Mouse (Mus musculus): ENCODE measurements at regions not wholly inside any gene's neighbourhood (a gene's known extent, or its start where the extent isn't known, plus 50 kb on each side); places are given as distances from the start of the nearest gene placed in this dataset.

DNA sequence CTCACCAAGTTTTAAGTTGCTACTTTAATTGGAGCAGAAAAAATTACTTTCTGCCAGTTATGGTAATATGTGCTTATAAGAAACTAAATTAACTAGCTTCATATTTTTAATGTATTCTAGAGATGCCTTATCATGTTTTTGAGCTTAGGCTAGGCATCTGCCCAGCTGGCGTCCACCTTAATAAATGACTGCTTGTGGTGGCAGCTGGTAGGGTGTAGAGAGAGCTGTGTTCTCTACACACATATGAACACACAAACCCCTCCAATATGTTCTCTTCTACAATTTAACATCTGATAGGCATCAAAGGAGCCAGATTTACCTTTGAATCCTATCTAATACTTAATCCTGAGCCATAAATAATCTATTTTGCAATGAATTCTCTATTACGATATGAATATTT is 173.4 kb downstream of the Gm4340 start:
- no peak overlapping the region for H3K4me3 ChIP-seq (replicated peaks; ENCODE audit: low read length)
- no peaks in the 10 kb centered on the region for H3K9me3 ChIP-seq (ENCODE audit: control insufficient read depth, low read length)
- H3K27ac ChIP-seq, result no peak overlapping the region
- H3K36me3 ChIP-seq (replicated peaks; ENCODE audit: control insufficient read depth, insufficient read depth), result no peaks in the 10 kb centered on the region
- DNase-seq (ENCODE audit: low spot score) (no peak), ATAC-seq (ENCODE audit: low FRiP score) (no peak)
- H3K4me1 ChIP-seq (replicated peaks; ENCODE audit: control insufficient read depth, insufficient read depth, low read length), result no peaks in the 10 kb centered on the region
- H3K4me2 ChIP-seq (replicated peaks), result no peak overlapping the region
- 88% methylated on average over 2 of the region's 2 CpGs for WGBS
- no peak overlapping the region for H3K9ac ChIP-seq
- no peaks in the 10 kb centered on the region for H3K27me3 ChIP-seq (ENCODE audit: control insufficient read depth, insufficient read depth, low read length)

DNA sequence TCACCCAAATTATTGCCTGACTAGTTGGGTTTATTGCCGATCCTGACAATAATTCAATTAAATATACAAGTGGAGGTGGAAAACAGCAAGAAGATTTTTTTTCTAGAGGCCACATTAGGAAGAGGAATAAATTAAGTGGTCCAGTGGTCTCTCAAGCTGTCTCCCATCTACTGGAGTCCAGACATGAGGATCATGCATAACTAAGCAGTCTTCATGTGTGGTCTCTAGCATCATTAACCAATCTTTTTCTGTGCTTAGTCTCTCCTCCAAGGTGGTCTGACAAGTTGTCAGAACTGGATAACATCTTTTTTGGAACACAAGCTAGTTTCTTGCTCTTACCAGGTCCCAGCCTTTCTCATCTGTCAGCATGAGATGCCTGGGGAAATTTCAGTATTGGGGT is 180.7 kb downstream of the Gm4340 start:
- H3K9ac ChIP-seq, result no peak overlapping the region
- no peak for ATAC-seq (ENCODE audit: low FRiP score)
- no peaks in the 10 kb centered on the region for H3K9me3 ChIP-seq (ENCODE audit: control insufficient read depth, low read length)
- no peak overlapping the region for H3K4me2 ChIP-seq (replicated peaks)
- no peak overlapping the region for H3K27ac ChIP-seq
- no peaks in the 10 kb centered on the region for H3K4me1 ChIP-seq (replicated peaks; ENCODE audit: control insufficient read depth, insufficient read depth, low read length)
- H3K4me3 ChIP-seq (replicated peaks; ENCODE audit: low read length), result no peak overlapping the region
- 73% methylated on average over 1 of the region's 1 CpGs for WGBS
- no peaks in the 10 kb centered on the region for H3K36me3 ChIP-seq (replicated peaks; ENCODE audit: control insufficient read depth, insufficient read depth)
- H3K27me3 ChIP-seq (ENCODE audit: control insufficient read depth, insufficient read depth, low read length), result no peaks in the 10 kb centered on the region
- DNase-seq (ENCODE audit: low spot score), result no peak

DNA sequence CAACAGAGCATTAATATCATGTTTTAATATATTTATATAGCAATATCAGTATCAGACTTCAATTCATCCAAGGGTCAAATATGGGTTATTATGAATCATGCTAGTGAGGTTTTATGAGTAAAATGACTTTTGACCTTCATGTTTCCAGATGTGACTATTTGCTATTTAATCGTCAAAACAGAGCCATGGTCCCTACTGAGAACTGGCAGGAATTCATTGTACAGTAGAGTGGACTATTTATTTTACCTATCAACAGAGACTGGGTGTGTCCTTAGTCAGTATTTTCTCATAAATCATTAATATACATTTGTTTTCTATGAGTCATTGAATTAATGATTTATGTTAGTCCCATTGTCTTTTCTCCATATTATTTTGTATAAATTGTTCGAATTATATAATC is 194.4 kb downstream of the Gm4340 start:
- Histone ChIP-seq H3K36me3 (replicated peaks; ENCODE audit: control insufficient read depth, insufficient read depth) (no peaks in the 10 kb centered on the region), H3K9ac (no peak overlapping the region), H3K4me1 (replicated peaks; ENCODE audit: control insufficient read depth, insufficient read depth, low read length) (no peaks in the 10 kb centered on the region), H3K4me2 (replicated peaks) (no peak overlapping the region), H3K27me3 (ENCODE audit: control insufficient read depth, insufficient read depth, low read length) (no peaks in the 10 kb centered on the region), H3K9me3 (ENCODE audit: control insufficient read depth, low read length) (no peaks in the 10 kb centered on the region), H3K4me3 (replicated peaks; ENCODE audit: low read length) (no peak overlapping the region), H3K27ac (no peak overlapping the region)
- no peak for DNase-seq (ENCODE audit: low spot score)
- no peak for ATAC-seq (ENCODE audit: low FRiP score)
- 69% methylated on average over 2 of the region's 2 CpGs for WGBS

DNA sequence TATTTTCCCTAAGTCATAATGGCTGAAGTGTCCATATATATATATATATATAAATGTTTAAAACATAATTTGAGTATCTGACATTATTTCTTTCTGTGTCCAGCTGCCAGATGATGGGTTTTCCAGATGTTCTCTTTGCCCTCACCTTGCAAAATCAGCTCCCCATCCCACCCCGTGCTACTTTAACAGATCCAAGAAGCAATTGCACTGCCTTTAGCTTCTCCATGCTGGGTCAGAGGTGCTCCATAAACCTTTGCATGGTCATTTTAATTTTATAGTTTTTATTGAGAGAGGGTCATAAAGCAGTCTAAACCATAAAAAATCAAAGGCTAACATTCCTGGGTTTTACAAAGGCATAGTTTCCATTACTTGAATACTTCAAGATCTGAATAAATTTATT is 201.9 kb downstream of the Gm4340 start:
- Histone ChIP-seq H3K27me3 (ENCODE audit: control insufficient read depth, insufficient read depth, low read length) (no peaks in the 10 kb centered on the region), H3K4me1 (replicated peaks; ENCODE audit: control insufficient read depth, insufficient read depth, low read length) (no peaks in the 10 kb centered on the region), H3K4me2 (replicated peaks) (no peak overlapping the region), H3K9ac (no peak overlapping the region), H3K27ac (no peak overlapping the region), H3K36me3 (replicated peaks; ENCODE audit: control insufficient read depth, insufficient read depth) (no peaks in the 10 kb centered on the region), H3K9me3 (ENCODE audit: control insufficient read depth, low read length) (no peaks in the 10 kb centered on the region), H3K4me3 (replicated peaks; ENCODE audit: low read length) (no peak overlapping the region)
- ATAC-seq (ENCODE audit: low FRiP score) (no peak), DNase-seq (ENCODE audit: low spot score) (no peak)
- 82% methylated on average over 1 of the region's 1 CpGs for WGBS

DNA sequence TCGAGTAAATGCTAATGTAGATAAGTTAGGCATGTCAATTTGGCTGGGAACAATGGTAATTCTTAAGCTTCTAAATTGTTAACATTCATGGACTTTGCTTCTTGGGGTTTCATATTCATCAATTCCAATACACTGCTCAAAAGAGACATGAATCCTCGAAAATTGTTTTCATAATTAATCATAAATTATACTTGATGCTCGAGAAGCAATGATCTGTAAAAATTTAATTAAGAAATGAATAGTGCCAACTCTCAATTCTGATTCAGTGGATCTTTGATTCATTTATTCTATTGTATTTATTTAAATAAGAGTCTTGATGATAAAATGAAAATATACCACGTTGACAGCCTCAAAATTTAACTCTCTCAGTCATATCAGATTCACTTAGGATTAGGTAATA is 214.9 kb downstream of the Gm4340 start:
- H3K4me1 ChIP-seq (replicated peaks; ENCODE audit: control insufficient read depth, insufficient read depth, low read length), result no peaks in the 10 kb centered on the region
- DNase-seq (ENCODE audit: low spot score), result no peak
- no peak overlapping the region for H3K4me2 ChIP-seq (replicated peaks)
- WGBS, result 53% methylated on average over 4 of the region's 4 CpGs
- no peaks in the 10 kb centered on the region for H3K27me3 ChIP-seq (ENCODE audit: control insufficient read depth, insufficient read depth, low read length)
- no peak overlapping the region for H3K9ac ChIP-seq
- no peaks in the 10 kb centered on the region for H3K9me3 ChIP-seq (ENCODE audit: control insufficient read depth, low read length)
- ATAC-seq (ENCODE audit: low FRiP score), result no peak
- H3K27ac ChIP-seq, result no peak overlapping the region
- H3K36me3 ChIP-seq (replicated peaks; ENCODE audit: control insufficient read depth, insufficient read depth), result no peaks in the 10 kb centered on the region
- no peak overlapping the region for H3K4me3 ChIP-seq (replicated peaks; ENCODE audit: low read length)

DNA sequence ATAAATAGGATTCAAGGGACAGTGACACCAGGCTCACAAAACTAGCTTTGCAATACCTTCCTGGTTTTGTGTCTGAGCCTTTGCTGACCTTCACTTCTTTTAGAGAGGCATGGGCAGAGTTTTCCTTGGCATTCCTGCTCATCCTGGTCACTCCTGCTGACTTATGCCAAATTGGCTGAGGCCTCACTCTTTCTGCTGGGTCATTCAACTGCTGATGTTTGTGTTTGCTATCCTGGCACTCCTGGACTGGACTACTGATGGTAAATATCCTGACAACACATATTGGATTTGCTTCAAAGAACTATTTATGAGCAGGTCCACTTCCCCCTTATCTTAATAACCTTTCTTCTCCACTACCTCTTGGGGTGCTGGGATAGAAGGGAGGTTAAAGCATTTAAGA is 228.7 kb downstream of the Gm4340 start:
- peaks cover 6% of the 10 kb centered on the region; the same call in 1 of the 2 replicates for H3K9me3 ChIP-seq (ENCODE audit: control insufficient read depth, low read length)
- no peak overlapping the region for H3K4me2 ChIP-seq (replicated peaks)
- no peaks in the 10 kb centered on the region for H3K4me1 ChIP-seq (replicated peaks; ENCODE audit: control insufficient read depth, insufficient read depth, low read length)
- DNase-seq (ENCODE audit: low spot score), result no peak
- no peak overlapping the region for H3K4me3 ChIP-seq (replicated peaks; ENCODE audit: low read length)
- no peak for ATAC-seq (ENCODE audit: low FRiP score)
- H3K27ac ChIP-seq, result no peak overlapping the region
- no peak overlapping the region for H3K9ac ChIP-seq
- H3K36me3 ChIP-seq (replicated peaks; ENCODE audit: control insufficient read depth, insufficient read depth), result no peaks in the 10 kb centered on the region
- H3K27me3 ChIP-seq (ENCODE audit: control insufficient read depth, insufficient read depth, low read length), result no peaks in the 10 kb centered on the region

DNA sequence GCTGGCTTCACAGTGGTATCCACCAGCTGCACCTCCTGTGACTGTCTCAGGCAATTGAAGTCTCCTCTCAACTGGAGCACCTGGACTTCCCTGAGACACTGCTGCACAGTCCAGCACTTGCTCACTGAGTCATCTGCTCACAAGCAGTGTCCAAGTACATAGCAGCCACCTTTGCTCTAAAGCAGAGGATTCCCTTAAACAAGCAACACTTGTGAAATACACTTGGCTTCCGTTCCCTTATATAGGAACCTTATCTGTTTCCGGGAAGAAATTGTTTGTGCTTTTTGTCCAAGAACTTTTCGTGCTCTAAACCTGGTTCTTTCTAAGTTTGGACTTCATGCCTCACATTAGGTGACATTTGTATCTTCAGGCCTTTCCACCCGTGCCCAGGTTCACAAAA is 229.3 kb downstream of the Gm4340 start:
- DNase-seq (ENCODE audit: low spot score), result no peak
- Histone ChIP-seq H3K4me1 (replicated peaks; ENCODE audit: control insufficient read depth, insufficient read depth, low read length) (no peaks in the 10 kb centered on the region), H3K4me3 (replicated peaks; ENCODE audit: low read length) (no peak overlapping the region), H3K9me3 (ENCODE audit: control insufficient read depth, low read length) (peaks cover 6% of the 10 kb centered on the region; the same call in 1 of the 2 replicates), H3K36me3 (replicated peaks; ENCODE audit: control insufficient read depth, insufficient read depth) (no peaks in the 10 kb centered on the region), H3K27me3 (ENCODE audit: control insufficient read depth, insufficient read depth, low read length) (no peaks in the 10 kb centered on the region), H3K4me2 (replicated peaks) (no peak overlapping the region), H3K27ac (no peak overlapping the region), H3K9ac (no peak overlapping the region)
- ATAC-seq (ENCODE audit: low FRiP score), result no peak
- 89% methylated on average over 4 of the region's 4 CpGs for WGBS

DNA sequence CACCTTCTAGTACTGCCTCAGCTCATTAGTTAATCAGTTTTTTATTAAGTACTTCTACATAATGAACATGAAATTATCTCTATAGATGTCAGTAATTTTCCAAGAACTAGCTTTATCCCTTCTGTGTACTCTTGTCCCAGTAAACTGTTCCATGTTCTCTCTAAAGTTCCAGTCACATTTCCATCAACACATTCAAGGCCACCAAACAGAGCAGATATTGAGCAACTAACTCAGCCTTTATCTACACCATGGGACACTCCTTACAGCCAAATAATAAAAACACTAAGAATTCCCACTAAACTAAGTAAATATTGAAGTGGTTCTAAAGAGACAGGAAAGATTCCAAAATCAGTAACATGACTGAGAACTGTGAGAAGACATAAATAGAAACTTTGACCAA is 229.9 kb downstream of the Gm4340 start:
- Histone ChIP-seq H3K9ac (no peak overlapping the region), H3K9me3 (ENCODE audit: control insufficient read depth, low read length) (peaks cover 6% of the 10 kb centered on the region; the same call in 1 of the 2 replicates), H3K4me2 (replicated peaks) (no peak overlapping the region), H3K4me3 (replicated peaks; ENCODE audit: low read length) (no peak overlapping the region), H3K27ac (no peak overlapping the region), H3K4me1 (replicated peaks; ENCODE audit: control insufficient read depth, insufficient read depth, low read length) (no peaks in the 10 kb centered on the region), H3K27me3 (ENCODE audit: control insufficient read depth, insufficient read depth, low read length) (no peaks in the 10 kb centered on the region), H3K36me3 (replicated peaks; ENCODE audit: control insufficient read depth, insufficient read depth) (no peaks in the 10 kb centered on the region)
- DNase-seq (ENCODE audit: low spot score) (no peak), ATAC-seq (ENCODE audit: low FRiP score) (no peak)

DNA sequence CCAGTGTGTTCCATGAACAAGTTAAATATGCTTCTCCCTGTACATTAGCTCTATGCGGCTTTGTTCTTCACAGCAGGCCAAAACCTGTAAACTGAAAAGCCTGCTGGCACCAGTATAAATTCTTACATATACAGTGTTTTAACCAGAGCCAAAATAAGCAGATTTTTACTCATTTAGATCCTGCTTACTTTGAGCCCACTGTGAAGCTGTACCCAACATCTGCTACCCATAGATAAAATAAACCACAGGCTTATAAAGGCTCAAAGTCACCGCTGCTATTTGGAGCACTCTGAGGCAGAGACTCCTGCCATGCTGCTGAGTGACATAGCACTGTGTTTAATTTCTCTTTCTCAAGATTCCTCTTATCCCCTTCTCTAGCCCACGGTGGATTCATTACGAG is 251.1 kb downstream of the Gm4340 start:
- H3K4me2 ChIP-seq (replicated peaks), result no peak overlapping the region
- H3K27ac ChIP-seq, result no peak overlapping the region
- no peaks in the 10 kb centered on the region for H3K36me3 ChIP-seq (replicated peaks; ENCODE audit: control insufficient read depth, insufficient read depth)
- no peaks in the 10 kb centered on the region for H3K9me3 ChIP-seq (ENCODE audit: control insufficient read depth, low read length)
- no peak for ATAC-seq (ENCODE audit: low FRiP score)
- H3K27me3 ChIP-seq (ENCODE audit: control insufficient read depth, insufficient read depth, low read length), result no peaks in the 10 kb centered on the region
- H3K4me1 ChIP-seq (replicated peaks; ENCODE audit: control insufficient read depth, insufficient read depth, low read length), result no peaks in the 10 kb centered on the region
- H3K4me3 ChIP-seq (replicated peaks; ENCODE audit: low read length), result no peak overlapping the region
- no peak for DNase-seq (ENCODE audit: low spot score)
- no peak overlapping the region for H3K9ac ChIP-seq
- WGBS, result 85% methylated on average over 4 of the region's 4 CpGs

DNA sequence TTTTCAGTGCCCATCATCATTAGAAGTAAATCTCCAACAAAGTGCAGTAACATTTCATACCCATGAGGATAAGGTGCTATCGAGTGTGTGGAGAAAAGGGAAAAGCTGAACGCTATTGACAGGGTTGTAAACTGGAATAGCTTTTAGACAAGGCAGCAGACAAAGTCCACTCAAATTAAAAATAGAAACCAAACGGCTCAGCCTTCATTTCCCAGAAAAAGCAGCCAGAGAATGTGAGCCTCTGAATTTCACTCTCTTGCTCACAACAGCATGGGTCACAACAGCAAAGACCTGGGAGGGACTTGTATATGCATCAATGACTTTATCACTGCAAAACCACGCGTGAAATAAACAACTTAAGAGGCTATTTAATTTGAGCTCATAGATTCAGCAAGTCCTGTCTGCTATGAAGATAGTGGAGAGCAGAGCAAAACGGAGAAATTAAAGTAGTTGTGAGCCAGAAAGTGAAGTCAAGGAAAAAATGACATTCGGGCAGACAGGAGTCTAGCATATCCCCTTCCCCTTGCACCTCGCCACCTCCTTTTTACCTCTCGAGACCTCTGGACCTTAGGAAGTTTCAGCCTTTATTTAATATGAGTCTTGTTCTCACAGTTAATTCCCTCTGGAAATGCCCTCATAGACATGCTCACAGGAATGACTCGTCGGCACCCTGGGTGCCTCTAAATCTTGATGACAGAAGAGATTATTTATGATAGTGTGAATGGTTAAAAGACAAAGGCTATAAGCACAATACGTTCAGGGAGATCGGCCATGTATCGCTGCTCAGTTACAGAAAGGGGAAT is 261.9 kb downstream of the Gm4340 start:
- peak; percentile 34 for DNase-seq (ENCODE audit: low spot score)
- WGBS, result 27% methylated on average over 14 of the region's 14 CpGs

More for the DNA sequence above, 261.9 kb downstream of the Gm4340 start:
- Histone ChIP-seq H3K4me1 (replicated peaks; ENCODE audit: control insufficient read depth, insufficient read depth, low read length) (no peaks in the 10 kb centered on the region), H3K4me3 (replicated peaks; ENCODE audit: low read length) (peak overlapping the region; percentile 20), H3K9ac (peak overlapping the region; percentile 34), H3K27me3 (ENCODE audit: control insufficient read depth, insufficient read depth, low read length) (no peaks in the 10 kb centered on the region), H3K36me3 (replicated peaks; ENCODE audit: control insufficient read depth, insufficient read depth) (no peaks in the 10 kb centered on the region), H3K9me3 (ENCODE audit: control insufficient read depth, low read length) (no peaks in the 10 kb centered on the region), H3K4me2 (replicated peaks) (peak overlapping the region; percentile 44), H3K27ac (peak overlapping the region; percentile 0; the same call in 1 of the 2 replicates)
- ATAC-seq (ENCODE audit: low FRiP score), result peak; percentile 57; the same call in 1 of the 2 replicates
